ENCODE assay signal across 7 mouse cellular contexts in the genomic region with DNA sequence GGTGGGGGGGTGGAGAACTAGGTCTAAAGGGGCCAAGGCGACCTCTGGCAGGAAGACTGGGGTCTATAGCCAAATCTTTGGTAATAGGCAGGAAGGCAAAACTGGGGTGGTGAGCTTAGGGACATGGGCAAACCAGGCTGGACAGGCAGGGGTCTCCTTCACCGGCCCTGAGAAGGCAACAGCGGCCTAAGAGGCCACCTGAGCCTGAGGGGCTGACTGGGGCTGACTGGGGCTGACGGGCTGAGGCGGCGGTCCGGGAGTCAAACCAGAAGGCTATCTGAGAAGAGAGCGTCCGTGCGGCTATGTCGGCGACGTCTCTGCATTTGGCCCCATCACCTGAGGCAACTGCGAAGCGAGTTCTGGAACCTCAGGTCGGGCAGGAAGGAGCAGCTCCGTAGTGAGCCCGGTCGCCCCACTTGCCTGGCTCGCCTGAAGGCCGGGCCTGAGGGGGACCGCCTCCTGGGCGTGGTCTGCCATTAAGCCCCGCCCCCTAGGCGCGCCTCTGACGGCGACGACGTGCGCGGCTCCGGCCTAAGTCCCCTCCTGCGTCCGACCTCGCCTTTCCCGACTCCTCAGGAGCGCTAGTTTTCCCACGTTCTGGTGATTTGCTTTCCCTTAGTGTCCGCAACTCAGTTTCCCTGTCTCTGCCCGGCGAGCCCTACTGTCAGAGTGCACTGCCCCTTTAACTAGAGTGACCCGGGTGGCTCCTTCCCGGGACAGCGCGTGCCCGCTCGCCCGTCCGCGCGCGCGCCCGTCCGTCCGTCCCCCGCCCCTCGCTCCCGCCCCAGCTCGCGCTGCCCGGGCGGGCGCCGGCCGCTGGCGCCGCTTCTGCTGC. TPM values are rescaled to one million over a fixed set of nuclear protein-coding genes. Genes with fewer than 3 reads are reported as not detected.
DNase-seq lines count a peak whose midpoint lies in the region; ATAC-seq and TF ChIP-seq lines count a peak whose summit lies in the region.

A gene (minus strand): TSS at position 434 of the 835 bp plus-strand sequence.
A gene (plus strand): TSS at position 827 of the 835 bp plus-strand sequence.

- TF ChIP-seq CTCF in small intestine, adult 2 months (IDR thresholded peaks at IDR 0.05; ENCODE audit: extremely low read depth, insufficient read length, insufficient replicate concordance, low read depth, low read length): no peak

- peak; percentile 98 for DNase-seq in adrenal gland, adult 2 months
- DNase-seq in embryo, embryonic 11.5 days (ENCODE audit: low read depth, low spot score): peak; percentile 89
- DNase-seq in gastrocnemius, postnatal 4 days (ENCODE audit: low spot score in 2 of 2): peak; percentile 95 to 96
- DNase-seq in left cerebral cortex, postnatal 4 days: peak; percentile 95

- H3K4me1 ChIP-seq in intestine, embryonic 16.5 days (ENCODE audit: control insufficient read depth, insufficient read depth, low read length): peaks cover 19% of the 10 kb centered on the region
- H3K4me1 ChIP-seq in midbrain, embryonic 12.5 days: peaks cover 24% of the 10 kb centered on the region
- peaks cover 12% of the 10 kb centered on the region for H3K4me1 ChIP-seq in small intestine, adult 2 months (ENCODE audit: control insufficient read depth, insufficient read depth, insufficient read length, low read length)

- peak; percentile 71 for TF ChIP-seq POLR2A in small intestine, adult 2 months (IDR thresholded peaks at IDR 0.05; ENCODE audit: low read depth, low read length)

- no peaks in the 10 kb centered on the region for H3K27me3 ChIP-seq in intestine, embryonic 16.5 days (replicated peaks; ENCODE audit: control insufficient read depth, insufficient read depth, low read length)
- H3K27me3 ChIP-seq in midbrain, embryonic 12.5 days: 0 out of 2 replicates have a peak, but pooled peaks cover 2% of the 10 kb centered on the region
- H3K27me3 ChIP-seq in small intestine, adult 2 months (ENCODE audit: control insufficient read depth, insufficient read depth, low read length): no peaks in the 10 kb centered on the region

- H3K36me3 ChIP-seq in intestine, embryonic 16.5 days (ENCODE audit: control insufficient read depth, insufficient read depth, low read length): no peaks in the 10 kb centered on the region
- peaks cover 15% of the 10 kb centered on the region for H3K36me3 ChIP-seq in midbrain, embryonic 12.5 days
- H3K36me3 ChIP-seq in small intestine, adult 2 months (ENCODE audit: control insufficient read depth, insufficient read depth, low read length): peaks cover 23% of the 10 kb centered on the region

- peak; percentile 94 for ATAC-seq in intestine, embryonic 16.5 days
- ATAC-seq in midbrain, embryonic 12.5 days (ENCODE audit: low FRiP score, low read depth): peak; percentile 93

- H3K9ac ChIP-seq in intestine, embryonic 16.5 days (ENCODE audit: low read depth, low read length): peak within 1 kb of the TSS; percentile 95
- peak within 1 kb of the TSS; percentile 90 for H3K9ac ChIP-seq in midbrain, embryonic 12.5 days (replicated peaks)

- H3K4me2 ChIP-seq in intestine, embryonic 16.5 days (ENCODE audit: low read depth, low read length): peak within 1 kb of the TSS; percentile 93
- peak within 1 kb of the TSS; percentile 84 for H3K4me2 ChIP-seq in midbrain, embryonic 12.5 days (replicated peaks)

- H3K27ac ChIP-seq in intestine, embryonic 16.5 days (ENCODE audit: low read length): peak within 1 kb of the TSS; percentile 98
- H3K27ac ChIP-seq in midbrain, embryonic 12.5 days (replicated peaks): peak within 1 kb of the TSS; percentile 91
- H3K27ac ChIP-seq in small intestine, adult 2 months (ENCODE audit: insufficient read depth, low read depth, low read length): peak within 1 kb of the TSS; percentile 99

- 1% methylated on average over 66 of the region's 69 CpGs for WGBS in intestine, embryonic 16.5 days
- WGBS in midbrain, embryonic 12.5 days: under 1% methylated on average over 59 of the region's 69 CpGs
- WGBS in small intestine, adult 2 months: 2% methylated on average over 69 of the region's 69 CpGs

- no peaks in the 10 kb centered on the region for H3K9me3 ChIP-seq in intestine, embryonic 16.5 days (ENCODE audit: control insufficient read depth, low read length)
- no peaks in the 10 kb centered on the region for H3K9me3 ChIP-seq in midbrain, embryonic 12.5 days

- peak within 1 kb of the TSS; percentile 85 for H3K4me3 ChIP-seq in intestine, embryonic 16.5 days (ENCODE audit: low read length)
- H3K4me3 ChIP-seq in midbrain, embryonic 12.5 days: peak within 1 kb of the TSS; percentile 89
- H3K4me3 ChIP-seq in small intestine, adult 2 months (ENCODE audit: low read depth, low read length): peak within 1 kb of the TSS; percentile 80

- intact Hi-C loops in left cerebral cortex, postnatal 4 days (cut with DNase I): no loop called here

RNA-seq across cellular contexts. Expression of the first gene that starts in this region (rescaled TPM):
- total RNA-seq in adrenal gland, adult 2 months (2021): 10 to 100 TPM in 1 of 2 experiments, 1 to 10 TPM in 1; 8.2 to 15.7 TPM
- 12.9 and 15.8 TPM in 2 replicates for polyA plus RNA-seq in adrenal gland, adult 2 months (2012; rRNA removed)
- 1 to 10 TPM; 2.0 to 3.0 TPM for total RNA-seq in gastrocnemius, postnatal 4 days (2021)
- polyA plus RNA-seq in intestine, embryonic 16.5 days (2015; fragmentation: Nextera tagmentation; extraction: Ambion mirVana): 1.4 and 1.8 TPM in 2 replicates
- under 1 TPM; 0.30 to 0.77 TPM for total RNA-seq in left cerebral cortex, postnatal 4 days (2021)
- 0.86 and 1.3 TPM in 2 replicates for polyA plus RNA-seq in midbrain, embryonic 12.5 days (2016; fragmentation: Nextera tagmentation; extraction: Ambion mirVana)
- 0.38 and 0.79 TPM in 2 replicates for polyA plus RNA-seq in small intestine, adult 2 months (2012; rRNA removed)

RNA-seq across cellular contexts. Expression of the second gene that starts in this region (rescaled TPM):
- 100 to 1,000 TPM; 184 to 214 TPM for total RNA-seq in adrenal gland, adult 2 months (2021)
- polyA plus RNA-seq in adrenal gland, adult 2 months (2012; rRNA removed): 71.5 and 79.5 TPM in 2 replicates
- total RNA-seq in gastrocnemius, postnatal 4 days (2021): 100 to 1,000 TPM; 162 to 166 TPM
- 2.3 and 2.8 TPM in 2 replicates for polyA plus RNA-seq in intestine, embryonic 16.5 days (2015; fragmentation: Nextera tagmentation; extraction: Ambion mirVana)
- total RNA-seq in left cerebral cortex, postnatal 4 days (2021): 10 to 100 TPM; 35.1 to 35.5 TPM
- 2.0 and 2.2 TPM in 2 replicates for polyA plus RNA-seq in midbrain, embryonic 12.5 days (2016; fragmentation: Nextera tagmentation; extraction: Ambion mirVana)
- polyA plus RNA-seq in small intestine, adult 2 months (2012; rRNA removed): 33.9 and 87.1 TPM in 2 replicates

Comparison
In these comparisons a context has a peak if more than half of its experiments do, and no peak if none do; other contexts are left out.
1. Peak in every context shown above with its lines: DNase-seq, ATAC-seq, H3K4me3 ChIP-seq and H3K27ac ChIP-seq.
2. RNA of the second gene that starts in this region (total RNA-seq): 184 to 214 TPM in adrenal gland, adult 2 months and 162 to 166 TPM in gastrocnemius, postnatal 4 days; 35.1 to 35.5 TPM in left cerebral cortex, postnatal 4 days; every median in the first group is over 4 times any median in the second.